Mouse (Mus musculus): Measurements from ENCODE around the gene Myo1b. TPM values are rescaled to one million over a fixed set of nuclear protein-coding genes. Genes with fewer than 3 reads are reported as not detected.

The Myo1b gene
- total and polyA plus RNA-seq, 2 experiments, result 35.1 to 176 TPM

DNA sequence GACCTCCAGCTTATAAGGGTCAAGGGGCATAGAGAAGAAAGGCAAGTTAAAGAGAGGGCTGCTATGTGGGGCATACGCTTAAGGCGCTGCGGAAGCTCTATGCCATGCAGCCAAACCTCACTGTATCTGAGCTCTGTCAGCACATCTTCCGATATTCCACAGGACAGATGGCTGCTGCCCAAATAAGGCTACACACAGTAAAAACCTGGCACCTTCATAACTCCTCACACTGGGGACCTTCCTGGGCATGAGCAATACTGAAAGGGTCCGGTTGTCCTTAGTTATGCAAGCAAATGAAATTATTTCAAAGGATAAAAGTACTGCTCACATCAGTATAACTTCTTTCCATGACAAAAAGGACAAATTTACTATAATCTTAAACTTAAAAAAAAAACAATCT, 150.7 kb downstream of the Myo1b start:
- H3K27me3 ChIP-seq (ENCODE audit: control insufficient read depth, insufficient read depth, low read length), result no peaks in the 10 kb centered on the region
- H3K36me3 ChIP-seq (ENCODE audit: control insufficient read depth, insufficient read depth, low read length), result peaks cover 56% of the 10 kb centered on the region
- H3K79me2 ChIP-seq (ENCODE audit: control insufficient read depth, insufficient read depth, low read length), result no peaks in the 10 kb centered on the region; the same call in 1 of the 2 replicates
- no peak for DNase-seq (ENCODE audit: extremely low read depth, low read depth, low spot score)
- no peak overlapping the region for H3K9ac ChIP-seq (ENCODE audit: low read depth, low read length)
- no peak overlapping the region for H3K4me3 ChIP-seq (ENCODE audit: insufficient read depth, low read depth, low read length)
- peaks cover 17% of the 10 kb centered on the region for H3K4me1 ChIP-seq (ENCODE audit: control insufficient read depth, insufficient read depth, low read length)
- WGBS, result 94% methylated on average over 5 of the region's 5 CpGs
- TF ChIP-seq POLR2A (IDR thresholded peaks at IDR 0.05; ENCODE audit: extremely low read depth, insufficient read depth, low read length) (no peak), CTCF (IDR thresholded peaks at IDR 0.05; ENCODE audit: low read depth, low read length) (no peak)
- no peak overlapping the region for H3K27ac ChIP-seq (replicated peaks; ENCODE audit: insufficient read depth, low read depth, low read length)

DNA sequence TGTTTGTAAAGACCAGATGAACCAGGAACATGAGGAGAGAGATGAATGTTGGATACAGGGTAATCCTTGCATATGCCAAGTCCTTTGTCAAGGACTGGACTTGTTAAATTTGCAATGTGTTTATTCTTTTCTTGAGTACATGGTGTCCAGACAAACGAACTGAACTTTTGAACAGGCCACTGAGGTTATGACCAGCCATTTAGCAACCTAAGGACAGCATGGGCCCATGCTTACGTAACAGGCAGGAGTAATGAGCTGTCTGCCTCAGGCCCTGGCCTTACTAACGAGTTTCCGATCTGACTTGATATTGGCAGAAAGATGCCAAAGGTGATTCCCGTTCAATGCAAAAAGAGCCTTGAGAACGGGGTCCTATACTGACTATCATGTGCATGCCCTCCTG, 156.2 kb downstream of the Myo1b start:
- Histone ChIP-seq H3K4me3 (ENCODE audit: insufficient read depth, low read depth, low read length) (no peak overlapping the region), H3K27me3 (ENCODE audit: control insufficient read depth, insufficient read depth, low read length) (no peaks in the 10 kb centered on the region), H3K36me3 (ENCODE audit: control insufficient read depth, insufficient read depth, low read length) (peaks cover 56% of the 10 kb centered on the region), H3K9ac (ENCODE audit: low read depth, low read length) (peak overlapping the region; percentile 28; the same call in 1 of the 2 replicates), H3K79me2 (ENCODE audit: control insufficient read depth, insufficient read depth, low read length) (no peaks in the 10 kb centered on the region), H3K4me1 (ENCODE audit: control insufficient read depth, insufficient read depth, low read length) (peaks cover 18% of the 10 kb centered on the region), H3K27ac (replicated peaks; ENCODE audit: insufficient read depth, low read depth, low read length) (peak overlapping the region; percentile 96)
- 14% methylated on average over 6 of the region's 6 CpGs for WGBS
- TF ChIP-seq POLR2A (IDR thresholded peaks at IDR 0.05; ENCODE audit: extremely low read depth, insufficient read depth, low read length) (no peak), CTCF (IDR thresholded peaks at IDR 0.05; ENCODE audit: low read depth, low read length) (no peak)
- DNase-seq (ENCODE audit: extremely low read depth, low read depth, low spot score), result peak; percentile 100

DNA sequence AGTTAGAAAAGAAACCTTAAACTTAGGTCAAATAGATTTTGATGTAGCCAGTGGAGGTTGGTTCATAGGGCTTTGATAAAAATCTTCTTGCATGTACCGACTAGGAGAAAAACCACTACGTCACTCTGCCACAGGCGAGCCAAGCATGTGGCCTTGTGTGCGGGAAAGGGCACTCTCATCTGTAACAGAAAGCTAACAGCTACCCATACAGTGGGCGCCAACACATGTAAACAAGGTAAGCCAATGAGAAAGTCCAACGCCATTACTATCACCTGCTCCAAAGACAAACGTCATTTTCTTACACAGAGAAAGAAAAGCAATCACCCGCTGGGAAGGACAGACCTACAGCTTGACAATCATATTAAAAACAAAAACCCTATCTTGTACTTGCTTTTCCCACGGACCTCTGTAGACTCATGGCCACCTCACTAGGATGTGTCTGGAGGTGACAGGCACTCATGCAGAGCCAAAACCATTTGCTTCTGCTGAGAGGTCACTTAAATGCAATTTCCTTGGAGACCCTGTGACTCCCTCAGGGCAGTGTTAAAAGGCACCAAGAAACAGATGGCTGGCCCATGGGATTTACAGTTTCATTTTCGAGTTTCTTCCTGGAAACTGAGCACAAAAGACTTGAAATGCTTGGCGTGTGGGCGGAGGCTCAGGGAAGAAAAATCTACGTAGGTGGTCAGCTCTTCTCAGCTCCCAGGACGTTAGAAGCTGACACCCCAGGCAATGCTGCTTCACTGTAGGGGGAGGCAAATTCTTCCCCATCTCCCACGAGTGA, 157.4 kb downstream of the Myo1b start:
- H3K27ac ChIP-seq (replicated peaks; ENCODE audit: insufficient read depth, low read depth, low read length), result peak overlapping the region; percentile 55
- no peak overlapping the region for H3K9ac ChIP-seq (ENCODE audit: low read depth, low read length)
- DNase-seq (ENCODE audit: extremely low read depth, low read depth, low spot score), result peak; percentile 59
- peaks cover 61% of the 10 kb centered on the region for H3K36me3 ChIP-seq (ENCODE audit: control insufficient read depth, insufficient read depth, low read length)
- no peaks in the 10 kb centered on the region for H3K79me2 ChIP-seq (ENCODE audit: control insufficient read depth, insufficient read depth, low read length)
- H3K4me3 ChIP-seq (ENCODE audit: insufficient read depth, low read depth, low read length), result no peak overlapping the region
- H3K4me1 ChIP-seq (ENCODE audit: control insufficient read depth, insufficient read depth, low read length), result peaks cover 18% of the 10 kb centered on the region
- TF ChIP-seq POLR2A (IDR thresholded peaks at IDR 0.05; ENCODE audit: extremely low read depth, insufficient read depth, low read length) (no peak), CTCF (IDR thresholded peaks at IDR 0.05; ENCODE audit: low read depth, low read length) (no peak)
- 88% methylated on average over 15 of the region's 15 CpGs for WGBS
- H3K27me3 ChIP-seq (ENCODE audit: control insufficient read depth, insufficient read depth, low read length), result no peaks in the 10 kb centered on the region

DNA sequence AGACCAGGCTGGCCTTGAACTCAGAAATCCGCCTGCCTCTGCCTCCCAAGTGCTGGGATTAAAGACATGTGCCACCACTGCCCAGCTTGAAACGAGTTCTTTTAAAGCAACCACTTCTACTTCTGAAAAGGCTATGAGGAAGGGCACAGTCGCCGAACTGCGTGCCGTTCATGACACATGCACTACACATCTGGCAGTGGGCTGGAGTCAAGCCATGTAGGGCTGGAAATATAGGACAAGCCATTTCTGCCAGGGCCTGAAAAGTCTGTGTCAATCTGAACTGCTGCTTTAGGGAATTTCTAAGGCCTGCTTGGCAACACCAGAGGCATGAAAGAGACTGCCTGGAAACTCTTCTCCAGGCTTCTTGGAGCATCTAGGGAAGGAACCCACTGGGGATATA, 162.2 kb downstream of the Myo1b start:
- 95% methylated on average over 6 of the region's 6 CpGs for whole genome bisulfite sequencing
- no peaks in the 10 kb centered on the region for H3K79me2 ChIP-seq (ENCODE audit: control insufficient read depth, insufficient read depth, low read length)
- H3K27ac ChIP-seq (replicated peaks; ENCODE audit: insufficient read depth, low read depth, low read length), result no peak overlapping the region
- no peak overlapping the region for H3K4me3 ChIP-seq (ENCODE audit: insufficient read depth, low read depth, low read length)
- H3K36me3 ChIP-seq (ENCODE audit: control insufficient read depth, insufficient read depth, low read length), result peaks cover 54% of the 10 kb centered on the region
- H3K4me1 ChIP-seq (ENCODE audit: control insufficient read depth, insufficient read depth, low read length), result no peaks in the 10 kb centered on the region; the same call in 1 of the 2 replicates
- TF ChIP-seq POLR2A (IDR thresholded peaks at IDR 0.05; ENCODE audit: extremely low read depth, insufficient read depth, low read length) (no peak), CTCF (IDR thresholded peaks at IDR 0.05; ENCODE audit: low read depth, low read length) (no peak)
- H3K9ac ChIP-seq (ENCODE audit: low read depth, low read length), result no peak overlapping the region
- no peaks in the 10 kb centered on the region for H3K27me3 ChIP-seq (ENCODE audit: control insufficient read depth, insufficient read depth, low read length)
- DNase-seq (ENCODE audit: extremely low read depth, low read depth, low spot score), result no peak

DNA sequence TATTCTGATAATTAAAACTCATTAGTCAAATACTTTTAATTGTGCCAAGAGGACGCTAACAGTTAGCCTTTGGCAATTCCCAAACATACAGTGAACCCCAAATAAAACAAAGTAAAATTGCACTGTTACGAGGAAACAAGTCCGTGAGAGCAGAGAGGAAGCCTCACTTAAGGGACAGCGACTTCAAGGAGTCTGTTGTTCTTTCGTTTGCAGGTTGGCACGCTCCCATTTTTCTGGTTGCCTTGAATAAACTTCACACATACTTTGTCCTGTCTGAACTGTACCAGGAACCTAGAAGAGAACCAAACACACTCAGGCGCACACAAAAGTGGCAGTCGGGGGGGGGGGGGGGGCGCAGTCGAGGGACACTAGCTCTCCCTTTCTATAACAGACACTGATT, 164.9 kb downstream of the Myo1b start:
- H3K27ac ChIP-seq (replicated peaks; ENCODE audit: insufficient read depth, low read depth, low read length), result no peak overlapping the region
- H3K4me3 ChIP-seq (ENCODE audit: insufficient read depth, low read depth, low read length), result no peak overlapping the region
- H3K36me3 ChIP-seq (ENCODE audit: control insufficient read depth, insufficient read depth, low read length), result peaks cover 49% of the 10 kb centered on the region
- no peaks in the 10 kb centered on the region; the same call in 1 of the 2 replicates for H3K4me1 ChIP-seq (ENCODE audit: control insufficient read depth, insufficient read depth, low read length)
- no peak overlapping the region for H3K9ac ChIP-seq (ENCODE audit: low read depth, low read length)
- no peaks in the 10 kb centered on the region for H3K27me3 ChIP-seq (ENCODE audit: control insufficient read depth, insufficient read depth, low read length)
- no peaks in the 10 kb centered on the region for H3K79me2 ChIP-seq (ENCODE audit: control insufficient read depth, insufficient read depth, low read length)
- WGBS, result 52% methylated on average over 10 of the region's 10 CpGs
- peak; percentile 72 for DNase-seq (ENCODE audit: extremely low read depth, low read depth, low spot score)
- TF ChIP-seq POLR2A (IDR thresholded peaks at IDR 0.05; ENCODE audit: extremely low read depth, insufficient read depth, low read length), result no peak
- TF ChIP-seq CTCF (IDR thresholded peaks at IDR 0.05; ENCODE audit: low read depth, low read length), result no peak

DNA sequence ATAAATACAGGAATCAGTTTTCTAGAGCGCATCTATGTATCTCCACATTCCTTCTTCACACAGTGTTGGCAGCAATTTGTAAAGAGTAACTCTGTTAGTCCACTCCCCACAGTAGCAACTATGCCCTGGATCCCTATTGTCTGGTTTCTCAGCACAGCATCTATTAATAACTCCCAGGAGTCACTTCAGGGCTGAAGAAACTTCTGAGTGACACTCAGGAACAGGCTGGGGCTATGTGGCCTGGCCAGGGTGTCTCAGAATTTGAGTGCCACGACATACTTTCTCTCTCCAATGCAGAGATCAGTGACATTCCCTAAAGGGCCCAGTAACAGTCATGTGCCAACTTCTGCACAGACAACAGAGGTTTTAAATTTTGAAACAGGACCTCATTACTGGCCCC, 167.6 kb downstream of the Myo1b start:
- Histone ChIP-seq H3K27me3 (ENCODE audit: control insufficient read depth, insufficient read depth, low read length) (no peaks in the 10 kb centered on the region), H3K9ac (ENCODE audit: low read depth, low read length) (no peak overlapping the region), H3K27ac (replicated peaks; ENCODE audit: insufficient read depth, low read depth, low read length) (no peak overlapping the region), H3K79me2 (ENCODE audit: control insufficient read depth, insufficient read depth, low read length) (no peaks in the 10 kb centered on the region), H3K36me3 (ENCODE audit: control insufficient read depth, insufficient read depth, low read length) (peaks cover 31% of the 10 kb centered on the region), H3K4me1 (ENCODE audit: control insufficient read depth, insufficient read depth, low read length) (no peaks in the 10 kb centered on the region; the same call in 1 of the 2 replicates), H3K4me3 (ENCODE audit: insufficient read depth, low read depth, low read length) (no peak overlapping the region)
- WGBS, result 87% methylated on average over 2 of the region's 2 CpGs
- TF ChIP-seq CTCF (IDR thresholded peaks at IDR 0.05; ENCODE audit: low read depth, low read length) (no peak), POLR2A (IDR thresholded peaks at IDR 0.05; ENCODE audit: extremely low read depth, insufficient read depth, low read length) (no peak)
- DNase-seq (ENCODE audit: extremely low read depth, low read depth, low spot score), result no peak

Measured in liver, adult 2 months (tissue).